Mouse (Mus musculus): ENCODE data around the gene Helt. TPM values are rescaled to one million over a fixed set of nuclear protein-coding genes. Genes with fewer than 3 reads are reported as not detected.

Gene Helt
- polyA plus RNA-seq, 1 experiment from 2014 or later: not detected

- Histone ChIP-seq H3K9me3 (ENCODE audit: control insufficient read depth, low read length) (no peaks in the 10 kb centered on the region), H3K4me1 (replicated peaks; ENCODE audit: control insufficient read depth, insufficient read depth, low read length) (no peaks in the 10 kb centered on the region), H3K9ac (no peak overlapping the region), H3K27ac (no peak overlapping the region), H3K27me3 (ENCODE audit: control insufficient read depth, insufficient read depth, low read length) (no peaks in the 10 kb centered on the region), H3K36me3 (replicated peaks; ENCODE audit: control insufficient read depth, insufficient read depth) (no peaks in the 10 kb centered on the region), H3K4me3 (replicated peaks; ENCODE audit: low read length) (no peak overlapping the region), H3K4me2 (replicated peaks) (no peak overlapping the region; the same call in 1 of the 2 replicates)
- 23% methylated on average over 19 of the region's 19 CpGs for WGBS
- DNase-seq (ENCODE audit: low spot score) (no peak), ATAC-seq (ENCODE audit: low FRiP score) (no peak)
These were observed 36.4 kb downstream of the Helt start for GRCm38 (mm10) chr8:46257921-46258682.

GRCm38 (mm10) chr8:46252456-46252855 lies 42.0 kb downstream of the Helt start:
- Histone ChIP-seq H3K36me3 (replicated peaks; ENCODE audit: control insufficient read depth, insufficient read depth) (no peaks in the 10 kb centered on the region), H3K27me3 (ENCODE audit: control insufficient read depth, insufficient read depth, low read length) (0 out of 2 replicates have a peak, but pooled peaks cover 3% of the 10 kb centered on the region), H3K4me2 (replicated peaks) (0 out of 2 replicates have a peak overlapping the region, but pooled peaks have one; percentile 10), H3K9ac (no peak overlapping the region), H3K9me3 (ENCODE audit: control insufficient read depth, low read length) (no peaks in the 10 kb centered on the region), H3K4me1 (replicated peaks; ENCODE audit: control insufficient read depth, insufficient read depth, low read length) (no peaks in the 10 kb centered on the region), H3K27ac (no peak overlapping the region), H3K4me3 (replicated peaks; ENCODE audit: low read length) (no peak overlapping the region)
- 70% methylated on average over 13 of the region's 13 CpGs for WGBS
- DNase-seq (ENCODE audit: low spot score) (no peak), ATAC-seq (ENCODE audit: low FRiP score) (no peak)

- no peaks in the 10 kb centered on the region for H3K9me3 ChIP-seq (ENCODE audit: control insufficient read depth, low read length)
- H3K9ac ChIP-seq: 0 out of 2 replicates have a peak overlapping the region, but pooled peaks have one; percentile 32
- DNase-seq (ENCODE audit: low spot score) (no peak), ATAC-seq (ENCODE audit: low FRiP score) (no peak)
- no peaks in the 10 kb centered on the region for H3K36me3 ChIP-seq (replicated peaks; ENCODE audit: control insufficient read depth, insufficient read depth)
- no peaks in the 10 kb centered on the region for H3K4me1 ChIP-seq (replicated peaks; ENCODE audit: control insufficient read depth, insufficient read depth, low read length)
- H3K4me3 ChIP-seq (replicated peaks; ENCODE audit: low read length): no peak overlapping the region
- peak overlapping the region; percentile 39 for H3K4me2 ChIP-seq (replicated peaks)
- no peak overlapping the region for H3K27ac ChIP-seq
- 0 out of 2 replicates have a peak, but pooled peaks cover 7% of the 10 kb centered on the region for H3K27me3 ChIP-seq (ENCODE audit: control insufficient read depth, insufficient read depth, low read length)
- 23% methylated on average over 10 of the region's 10 CpGs for WGBS
These were observed 42.9 kb downstream of the Helt start for GRCm38 (mm10) chr8:46251561-46251960.

GRCm38 (mm10) chr8:46246346-46246745 lies 48.1 kb downstream of the Helt start:
- H3K4me3 ChIP-seq (replicated peaks; ENCODE audit: low read length): no peak overlapping the region
- H3K36me3 ChIP-seq (replicated peaks; ENCODE audit: control insufficient read depth, insufficient read depth): no peaks in the 10 kb centered on the region
- WGBS: 7% methylated on average over 11 of the region's 11 CpGs
- H3K9me3 ChIP-seq (ENCODE audit: control insufficient read depth, low read length): no peaks in the 10 kb centered on the region
- H3K27me3 ChIP-seq (ENCODE audit: control insufficient read depth, insufficient read depth, low read length): peaks cover 23% of the 10 kb centered on the region
- ATAC-seq (ENCODE audit: low FRiP score): no peak
- H3K27ac ChIP-seq: no peak overlapping the region
- H3K4me1 ChIP-seq (replicated peaks; ENCODE audit: control insufficient read depth, insufficient read depth, low read length): no peaks in the 10 kb centered on the region
- H3K4me2 ChIP-seq (replicated peaks): no peak overlapping the region
- no peak overlapping the region for H3K9ac ChIP-seq
- no peak for DNase-seq (ENCODE audit: low spot score)

GRCm38 (mm10) chr8:46242946-46243345 lies 51.5 kb downstream of the Helt start:
- DNase-seq (ENCODE audit: low spot score) (no peak), ATAC-seq (ENCODE audit: low FRiP score) (no peak)
- H3K4me3 ChIP-seq (replicated peaks; ENCODE audit: low read length): no peak overlapping the region
- H3K27ac ChIP-seq: no peak overlapping the region
- H3K4me1 ChIP-seq (replicated peaks; ENCODE audit: control insufficient read depth, insufficient read depth, low read length): no peaks in the 10 kb centered on the region
- H3K36me3 ChIP-seq (replicated peaks; ENCODE audit: control insufficient read depth, insufficient read depth): no peaks in the 10 kb centered on the region
- WGBS: 34% methylated on average over 7 of the region's 7 CpGs
- no peak overlapping the region for H3K4me2 ChIP-seq (replicated peaks)
- H3K27me3 ChIP-seq (ENCODE audit: control insufficient read depth, insufficient read depth, low read length): peaks cover 28% of the 10 kb centered on the region
- no peaks in the 10 kb centered on the region for H3K9me3 ChIP-seq (ENCODE audit: control insufficient read depth, low read length)
- H3K9ac ChIP-seq: no peak overlapping the region

Other genes with a start within 250 kb of the Helt start
- 23.7 and 24.5 TPM in 2 replicates for gene Cfap97, start 142.9 kb downstream of the Helt start, polyA plus RNA-seq (2014; fragmentation: Nextera tagmentation; extraction: Ambion mirVana)
- 14.4 and 14.8 TPM in 2 replicates for gene Snx25, start 142.5 kb downstream of the Helt start, polyA plus RNA-seq (2014; fragmentation: Nextera tagmentation; extraction: Ambion mirVana)
- gene Slc25a4, start 83.4 kb downstream of the Helt start, polyA plus RNA-seq (2014; fragmentation: Nextera tagmentation; extraction: Ambion mirVana): 971 and 973 TPM in 2 replicates
- gene Acsl1, start 176.4 kb upstream of the Helt start, polyA plus RNA-seq (2014; fragmentation: Nextera tagmentation; extraction: Ambion mirVana): 21.9 and 22.1 TPM in 2 replicates